50 mouse cellular contexts compared by ENCODE assay signal in genomic region chr5:68043339-68043738, GRCm38 (mm10). TPM values are rescaled to one million over a fixed set of nuclear protein-coding genes. Genes with fewer than 3 reads are reported as not detected.
"Had no signal": no experiment of that assay in that cellular context is flagged by ENCODE, and none has a peak within 500 bp of the region (broad histone marks: within the 10 kb centered on the region; RNA-seq: fewer than 3 reads in every experiment).

No protein-coding gene starts in this region.

- H3K4me3 ChIP-seq: heart, embryonic 10.5 days; heart, embryonic 12.5 days; heart, embryonic 13.5 days; heart, embryonic 15.5 days; hindbrain, embryonic 10.5 days; hindbrain, embryonic 12.5 days; hindbrain, embryonic 13.5 days; hindbrain, embryonic 15.5 days; intestine, embryonic 15.5 days; kidney, embryonic 15.5 days; layer of hippocampus, adult 2 months; left cerebral cortex, adult 2 months had no signal

- H3K9me3 ChIP-seq: heart, embryonic 10.5 days; heart, embryonic 12.5 days; heart, embryonic 13.5 days; heart, embryonic 15.5 days; hindbrain, embryonic 10.5 days; hindbrain, embryonic 12.5 days; hindbrain, embryonic 13.5 days; hindbrain, embryonic 15.5 days; intestine, embryonic 15.5 days; kidney, embryonic 15.5 days had no signal

- H3K4me2 ChIP-seq: heart, embryonic 11.5 days; heart, embryonic 12.5 days; heart, embryonic 13.5 days; heart, embryonic 15.5 days; hindbrain, embryonic 12.5 days; hindbrain, embryonic 13.5 days; hindbrain, embryonic 14.5 days; hindbrain, embryonic 15.5 days; intestine, embryonic 15.5 days; kidney, embryonic 15.5 days had no signal

- ATAC-seq: hindbrain, embryonic 16.5 days; hindbrain, postnatal 0 days; inflammation-experienced regulatory T-cells, adult 6 months; intestine, embryonic 15.5 days; intestine, embryonic 16.5 days; intestine, postnatal 0 days had no signal

- H3K9ac ChIP-seq: heart, embryonic 12.5 days; heart, embryonic 13.5 days; heart, embryonic 15.5 days; hindbrain, embryonic 12.5 days; hindbrain, embryonic 13.5 days; hindbrain, embryonic 14.5 days; hindbrain, embryonic 15.5 days; intestine, embryonic 15.5 days; kidney, embryonic 15.5 days had no signal

- H3K27me3 ChIP-seq: heart, embryonic 12.5 days; heart, embryonic 13.5 days; heart, embryonic 15.5 days; hindbrain, embryonic 12.5 days; hindbrain, embryonic 13.5 days; hindbrain, embryonic 15.5 days; intestine, embryonic 15.5 days; kidney, embryonic 15.5 days had no signal

- DNase-seq: heart, postnatal 10 days; heart, postnatal 14 days; heart, postnatal 36 days; heart, postnatal 4 days; kidney, adult 11 months; kidney, adult 18-20 months; kidney, adult 2 months; kidney, adult 8-10 months; kidney, adult 9 months; kidney, postnatal 10 days; kidney, postnatal 14 days; kidney, postnatal 25 days; kidney, postnatal 36 days; kidney, postnatal 4 days; layer of hippocampus, adult 9-11 months had no signal

- H3K27ac ChIP-seq: heart, embryonic 10.5 days; heart, embryonic 13.5 days; heart, embryonic 15.5 days; hindbrain, embryonic 10.5 days; hindbrain, embryonic 12.5 days; hindbrain, embryonic 13.5 days; hindbrain, embryonic 14.5 days; hindbrain, embryonic 15.5 days; hindbrain, postnatal 0 days; intestine, embryonic 15.5 days; kidney, embryonic 15.5 days; kidney, postnatal 0 days; layer of hippocampus, adult 2 months; left cerebral cortex, adult 2 months had no signal

- H3K4me1 ChIP-seq: heart, embryonic 10.5 days; heart, embryonic 13.5 days; heart, embryonic 15.5 days; hindbrain, embryonic 10.5 days; hindbrain, embryonic 12.5 days; hindbrain, embryonic 13.5 days; hindbrain, embryonic 15.5 days; intestine, embryonic 15.5 days; kidney, embryonic 15.5 days had no signal

- H3K36me3 ChIP-seq: heart, embryonic 10.5 days; heart, embryonic 12.5 days; heart, embryonic 13.5 days; heart, embryonic 15.5 days; hindbrain, embryonic 10.5 days; hindbrain, embryonic 12.5 days; hindbrain, embryonic 13.5 days; hindbrain, embryonic 15.5 days; intestine, embryonic 15.5 days; kidney, embryonic 15.5 days had no signal

RNA-seq across cellular contexts. Expression of gene Grxcr1, which starts 11.7 kb away (rescaled TPM):
- total RNA-seq: heart, postnatal 10 days; heart, postnatal 14 days; heart, postnatal 25 days; heart, postnatal 36 days; heart, postnatal 4 days; hematopoietic stem cell, adult 5-6 weeks; hindbrain, postnatal 0 days; layer of hippocampus, adult 18-20 months; layer of hippocampus, adult 2 months; layer of hippocampus, adult 8-10 months; layer of hippocampus, postnatal 10 days; layer of hippocampus, postnatal 14 days; layer of hippocampus, postnatal 25 days; left cerebral cortex, adult 18-20 months; left cerebral cortex, adult 2 months had no signal
- polyA plus RNA-seq: heart, embryonic 10.5 days; heart, embryonic 11.5 days; heart, embryonic 12.5 days; heart, embryonic 13.5 days; heart, embryonic 14.5 days; heart, embryonic 15.5 days; heart, embryonic 16.5 days; heart, postnatal 0 days; hindbrain, embryonic 10.5 days; hindbrain, embryonic 14.5 days; hindbrain, embryonic 16.5 days; inflammation-experienced regulatory T-cells, adult 6 months; intestine, embryonic 14.5 days; intestine, embryonic 15.5 days; intestine, embryonic 16.5 days; intestine, postnatal 0 days; kidney, adult 2 months; kidney, embryonic 14.5 days; kidney, embryonic 15.5 days; kidney, embryonic 16.5 days; kidney, postnatal 0 days; large intestine, adult 2 months had no signal
